Mouse (Mus musculus) ES-Bruce4 (cell line): ENCODE data around the gene Zswim3. TPM values are rescaled to one million over a fixed set of nuclear protein-coding genes. Genes with fewer than 3 reads are reported as not detected.

ENCODE experiments used
- H3K27ac ChIP-seq: 2 replicates; pipeline ENCODE4 v1.5.1; 2012; ENCODE audit warnings: low read length, inconsistent platforms; ENCODE audit not compliant: insufficient read depth
- H3K27me3 ChIP-seq: 2 replicates; pipeline ENCODE4 v1.6.1; 2012; ENCODE audit warnings: mild to moderate bottlenecking, low read length, inconsistent platforms; ENCODE audit not compliant: control insufficient read depth, poor library complexity, insufficient read depth, severe bottlenecking
- H3K36me3 ChIP-seq: 2 replicates; pipeline ENCODE4 v1.6.1; 2012; ENCODE audit warnings: inconsistent platforms, mild to moderate bottlenecking, low read length, moderate library complexity; ENCODE audit not compliant: control insufficient read depth, poor library complexity, insufficient read depth, severe bottlenecking
- H3K4me1 ChIP-seq: one replicate; pipeline ENCODE4 v1.8.1; 2011; ENCODE audit warnings: low read length; ENCODE audit not compliant: control insufficient read depth, insufficient read depth
- H3K4me3 ChIP-seq: 2 replicates; pipeline ENCODE4 v1.5.1; 2011; ENCODE audit warnings: low read depth, mild to moderate bottlenecking, low read length
- H3K9ac ChIP-seq: 2 replicates; pipeline ENCODE4 v1.6.1; 2012; ENCODE audit warnings: low read depth, mild to moderate bottlenecking, inconsistent platforms; ENCODE audit not compliant: poor library complexity, severe bottlenecking
- H3K9me3 ChIP-seq: replicated peaks from 2 replicates; pipeline ENCODE4 v1.6.1; 2012; ENCODE audit warnings: mild to moderate bottlenecking, low read length, inconsistent platforms; ENCODE audit not compliant: control insufficient read depth, poor library complexity, insufficient read depth, severe bottlenecking
- CTCF ChIP-seq: IDR thresholded peaks from one replicate; pipeline ENCODE4 v1.8.1; 2011; ENCODE audit warnings: low read depth, low read length
- EP300 ChIP-seq: IDR thresholded peaks from 2 replicates; pipeline ENCODE4 v1.6.1; 2011; ENCODE audit warnings: low read depth, low read length; ENCODE audit not compliant: insufficient read depth
- POLR2A ChIP-seq: IDR thresholded peaks from one replicate; pipeline ENCODE4 v1.8.1; 2011; ENCODE audit warnings: low read length; ENCODE audit not compliant: insufficient read depth
- polyA plus RNA-seq: library from polyadenylated mRNA; stranded (reverse); fragments of >200 nt; gene quantifications from 2 replicates; pipeline ENCODE4 v1.2.4, GENCODE M21; 2011; ENCODE audit warnings: low read depth; ENCODE audit not compliant: missing spikeins, insufficient read depth, insufficient read length

Gene Zswim3
- polyA plus RNA-seq, 1 experiment = 10.7 TPM

DNA sequence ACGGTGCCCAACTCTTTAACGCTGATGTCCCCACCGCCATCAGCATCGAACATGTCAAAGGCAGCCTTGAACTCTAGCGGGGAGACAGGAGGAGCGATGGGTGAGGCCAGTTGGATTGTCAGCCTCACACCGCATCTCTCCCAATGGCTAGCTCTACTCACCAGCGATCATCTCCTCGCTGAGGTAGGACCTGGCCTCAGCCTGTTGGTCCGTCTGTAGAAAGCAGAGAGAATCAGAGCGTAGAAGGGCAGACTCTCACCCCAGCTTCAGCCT, 26.9 kb upstream of the Zswim3 start:
- H3K27ac ChIP-seq = no peak overlapping the region
- H3K4me1 ChIP-seq = no peaks in the 10 kb centered on the region
- no peaks in the 10 kb centered on the region for H3K9me3 ChIP-seq

GRCm38 (mm10) chr2:164778809-164779208, 26.1 kb upstream of the Zswim3 start:
- no peaks in the 10 kb centered on the region for H3K36me3 ChIP-seq
- no peak overlapping the region for H3K4me3 ChIP-seq
- H3K9me3 ChIP-seq = no peaks in the 10 kb centered on the region
- H3K9ac ChIP-seq = no peak overlapping the region
- H3K27ac ChIP-seq = no peak overlapping the region
- H3K4me1 ChIP-seq = no peaks in the 10 kb centered on the region
- no peaks in the 10 kb centered on the region for H3K27me3 ChIP-seq
- TF ChIP-seq POLR2A = no peak
- no peak for TF ChIP-seq CTCF
- TF ChIP-seq EP300 = no peak

More for the DNA sequence above, 26.9 kb upstream of the Zswim3 start:
- TF ChIP-seq EP300 = no peak
- TF ChIP-seq CTCF = no peak
- no peak for TF ChIP-seq POLR2A
- Histone ChIP-seq H3K9ac (no peak overlapping the region), H3K36me3 (peaks cover 4% of the 10 kb centered on the region), H3K4me3 (no peak overlapping the region), H3K27me3 (no peaks in the 10 kb centered on the region)

DNA sequence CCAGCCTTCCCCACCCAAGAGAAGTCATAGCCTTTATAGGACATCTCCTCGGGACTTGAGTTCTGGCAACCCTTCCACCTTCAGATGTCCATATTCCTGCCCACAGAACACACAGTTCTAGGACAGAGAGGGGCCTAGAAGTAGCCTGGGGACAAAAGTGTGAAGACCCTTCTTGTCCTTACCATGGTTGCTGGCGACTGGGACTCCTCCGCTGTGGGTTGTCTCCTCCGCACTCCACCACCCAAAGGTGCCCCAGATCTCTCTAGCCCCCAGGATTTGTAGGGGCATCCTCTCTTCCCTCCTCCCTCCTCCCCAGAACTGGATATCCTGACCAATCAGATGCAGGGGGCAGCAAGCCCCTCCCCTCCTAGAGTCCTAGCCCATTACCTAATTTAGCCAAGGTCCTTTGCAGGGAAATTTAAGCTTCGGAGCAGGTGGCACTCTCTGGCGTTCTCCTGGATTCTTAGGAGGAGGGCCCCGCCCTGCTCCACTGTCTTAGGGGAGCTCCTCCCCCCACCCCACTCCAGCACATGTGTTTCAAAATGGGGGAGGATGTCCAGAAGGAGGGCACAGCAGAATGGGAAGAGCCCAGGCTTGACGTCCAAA, 25.3 kb upstream of the Zswim3 start, which contains the start of gene Tnnc2:
Gene Tnnc2 (minus strand): TSS at position 487 of the 606 bp plus-strand sequence.
- TF ChIP-seq POLR2A = no peak
- Histone ChIP-seq H3K4me1 (no peaks in the 10 kb centered on the region), H3K4me3 (no peak within 1 kb of the TSS), H3K9ac (no peak within 1 kb of the TSS), H3K27me3 (no peaks in the 10 kb centered on the region), H3K9me3 (no peaks in the 10 kb centered on the region), H3K36me3 (no peaks in the 10 kb centered on the region), H3K27ac (no peak within 1 kb of the TSS)

- H3K4me3 ChIP-seq = no peak overlapping the region
- no peaks in the 10 kb centered on the region for H3K36me3 ChIP-seq
- H3K27ac ChIP-seq = no peak overlapping the region
- H3K9ac ChIP-seq = no peak overlapping the region
- no peak for TF ChIP-seq POLR2A
- no peak for TF ChIP-seq CTCF
- TF ChIP-seq EP300 = no peak
- H3K9me3 ChIP-seq = no peaks in the 10 kb centered on the region
- no peaks in the 10 kb centered on the region for H3K4me1 ChIP-seq
- H3K27me3 ChIP-seq = no peaks in the 10 kb centered on the region
These were observed 23.0 kb upstream of the Zswim3 start for GRCm38 (mm10) chr2:164781876-164782275.

DNA sequence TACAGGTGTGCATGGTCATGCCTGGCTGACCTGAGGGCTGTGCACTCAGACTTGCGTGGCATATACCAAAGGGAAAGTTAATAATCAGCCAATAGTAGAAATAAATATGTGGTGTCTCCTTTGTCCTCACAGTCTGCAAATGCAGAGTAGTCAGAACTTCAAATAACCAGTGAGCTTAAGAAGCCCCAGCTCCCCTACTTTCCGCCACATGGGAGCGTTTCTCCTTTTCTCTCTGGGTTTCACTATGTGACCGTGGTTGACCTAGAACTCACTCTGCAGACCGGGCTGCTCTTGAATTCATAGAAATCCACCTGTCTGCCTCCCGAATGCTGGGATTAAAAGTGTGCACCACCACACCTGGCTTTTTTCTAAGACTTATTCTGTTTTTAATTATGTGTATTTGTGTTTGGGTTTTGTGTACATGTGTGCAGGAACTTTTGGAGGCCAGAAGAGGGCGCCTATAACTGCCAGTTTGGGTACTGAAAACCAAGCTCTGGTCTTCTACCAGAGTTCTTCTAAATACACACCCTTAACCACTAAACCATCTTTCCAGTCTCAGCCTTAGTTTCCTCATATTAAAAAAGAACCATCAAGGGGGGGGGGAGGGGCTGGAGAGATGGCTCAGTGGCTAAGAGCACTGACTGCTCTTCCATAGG, 20.8 kb upstream of the Zswim3 start:
- peak; percentile 13 for TF ChIP-seq CTCF
- TF ChIP-seq EP300 = no peak
- no peak for TF ChIP-seq POLR2A
- Histone ChIP-seq H3K27ac (no peak overlapping the region), H3K4me1 (peaks cover 9% of the 10 kb centered on the region), H3K9me3 (no peaks in the 10 kb centered on the region), H3K9ac (no peak overlapping the region), H3K27me3 (no peaks in the 10 kb centered on the region), H3K4me3 (no peak overlapping the region), H3K36me3 (no peaks in the 10 kb centered on the region)

GRCm38 (mm10) chr2:164784869-164785420, 20.0 kb upstream of the Zswim3 start:
- Histone ChIP-seq H3K36me3 (no peaks in the 10 kb centered on the region), H3K9me3 (no peaks in the 10 kb centered on the region), H3K27ac (no peak overlapping the region), H3K4me3 (peak overlapping the region; percentile 86), H3K4me1 (peaks cover 10% of the 10 kb centered on the region), H3K27me3 (no peaks in the 10 kb centered on the region), H3K9ac (peak overlapping the region; percentile 82)
- TF ChIP-seq EP300 = no peak
- no peak for TF ChIP-seq POLR2A
- no peak for TF ChIP-seq CTCF
